Mouse (Mus musculus): ENCODE data around the gene Gas8. TPM values are rescaled to one million over a fixed set of nuclear protein-coding genes. Genes with fewer than 3 reads are reported as not detected.
"Not testable (repeated sequence)": the region's sequence is repeated elsewhere in the genome, so short reads cannot be mapped to it uniquely, and the experiment has no call there.

The Gas8 gene
- polyA plus RNA-seq, 1 experiment from 2014 or later = 11.3 TPM

DNA sequence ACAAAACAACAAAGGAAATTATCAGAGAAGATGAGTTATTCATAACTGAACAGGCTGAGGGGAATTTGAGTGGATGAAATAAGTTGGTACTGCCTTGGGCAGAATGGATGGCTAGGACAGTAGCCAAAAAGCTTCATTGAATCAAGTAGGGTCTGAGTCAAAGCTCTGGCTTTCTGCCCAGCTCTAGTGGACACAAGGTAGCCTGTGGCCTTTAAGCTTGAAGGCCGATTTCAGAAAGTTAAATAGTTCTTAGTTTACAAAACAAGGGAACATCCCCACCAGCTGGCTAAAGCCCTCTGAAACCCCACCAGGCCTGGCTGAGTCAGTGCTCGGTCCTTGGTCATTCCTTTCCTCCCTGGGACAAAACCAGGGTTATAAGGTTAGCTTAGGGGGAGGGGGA lies 2.0 kb upstream of the Gas8 start:
- peaks cover 8% of the 10 kb centered on the region; the same call in 1 of the 2 replicates for H3K27me3 ChIP-seq (ENCODE audit: control insufficient read depth, insufficient read depth, low read length)
- TF ChIP-seq EP300 (optimal IDR thresholded peaks at IDR 0.05) (no peak), CTCF (IDR thresholded peaks at IDR 0.05; ENCODE audit: low read depth) (no peak)
- ATAC-seq (ENCODE audit: low FRiP score, low TSS enrichment) (no peak), DNase-seq (ENCODE audit: low spot score) (no peak)
- no peak overlapping the region for H3K27ac ChIP-seq (replicated peaks)
- H3K4me2 ChIP-seq (replicated peaks; ENCODE audit: low read depth) = no peak overlapping the region
- no peak overlapping the region for H3K9ac ChIP-seq (ENCODE audit: low read length)
- WGBS = 34% methylated on average over 2 of the region's 2 CpGs
- no peak overlapping the region for H3K4me3 ChIP-seq (ENCODE audit: low read depth, low read length)
- peaks cover under 1% of the 10 kb centered on the region; the same call in 1 of the 2 replicates for H3K36me3 ChIP-seq (ENCODE audit: control insufficient read depth, insufficient read depth, low read length)
- H3K9me3 ChIP-seq (ENCODE audit: control insufficient read depth, low read length) = no peaks in the 10 kb centered on the region
- no peaks in the 10 kb centered on the region; the same call in 1 of the 2 replicates for H3K4me1 ChIP-seq (replicated peaks; ENCODE audit: control insufficient read depth, insufficient read depth)

DNA sequence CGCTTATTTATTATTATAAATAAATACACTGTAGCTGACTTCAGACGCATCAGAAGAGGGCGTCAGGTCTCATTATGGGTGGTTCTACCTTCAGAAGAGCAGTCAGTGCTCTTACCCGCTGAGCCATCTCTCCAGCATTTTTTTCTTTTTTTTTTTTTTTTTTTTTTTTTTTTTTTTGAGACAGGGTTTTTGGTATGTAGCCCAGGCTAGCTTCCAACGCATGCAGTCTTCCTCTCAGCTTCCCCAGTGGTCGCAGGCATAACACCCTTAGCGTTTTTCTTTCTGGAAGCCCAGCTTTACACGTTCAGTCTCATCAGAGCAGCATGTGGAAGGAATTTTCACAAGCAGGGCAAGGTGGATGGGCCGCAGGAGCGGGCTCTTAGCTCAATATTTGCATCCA lies 462 bp upstream of the Gas8 start:
- Histone ChIP-seq H3K4me3 (ENCODE audit: low read depth, low read length) (peak overlapping the region; percentile 62; the same call in 1 of the 2 replicates), H3K9ac (ENCODE audit: low read length) (peak overlapping the region; percentile 31; the same call in 1 of the 2 replicates), H3K9me3 (ENCODE audit: control insufficient read depth, low read length) (no peaks in the 10 kb centered on the region), H3K4me1 (replicated peaks; ENCODE audit: control insufficient read depth, insufficient read depth) (no peaks in the 10 kb centered on the region; the same call in 1 of the 2 replicates), H3K27me3 (ENCODE audit: control insufficient read depth, insufficient read depth, low read length) (peaks cover 4% of the 10 kb centered on the region; the same call in 1 of the 2 replicates), H3K4me2 (replicated peaks; ENCODE audit: low read depth) (peak overlapping the region; percentile 43), H3K36me3 (ENCODE audit: control insufficient read depth, insufficient read depth, low read length) (peaks cover 9% of the 10 kb centered on the region), H3K27ac (replicated peaks) (no peak overlapping the region)
- WGBS = 32% methylated on average over 10 of the region's 10 CpGs
- DNase-seq (ENCODE audit: low spot score) (no peak), ATAC-seq (ENCODE audit: low FRiP score, low TSS enrichment) (0 out of 2 replicates have a peak, but pooled peaks have one; percentile 3)
- TF ChIP-seq EP300 (optimal IDR thresholded peaks at IDR 0.05) (no peak), CTCF (IDR thresholded peaks at IDR 0.05; ENCODE audit: low read depth) (no peak)

DNA sequence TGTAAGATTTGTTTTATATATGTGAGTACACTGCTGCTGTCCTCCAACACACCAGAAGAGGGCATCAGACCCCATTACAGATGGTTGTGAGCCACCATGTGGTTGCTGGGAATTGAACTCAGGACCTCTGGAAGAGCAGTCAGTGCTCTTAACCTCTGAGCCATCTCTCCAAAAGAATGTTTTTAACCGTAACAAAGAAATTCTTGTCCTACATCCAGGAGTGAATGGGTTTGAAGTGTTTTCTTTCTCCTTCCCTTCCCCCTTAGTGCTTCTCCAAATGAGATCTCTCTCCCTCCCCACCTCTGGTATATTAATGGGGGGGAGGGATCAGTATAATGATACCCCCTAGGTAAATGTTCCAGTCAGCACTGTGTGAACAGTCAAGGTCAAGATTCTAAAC lies 1.4 kb downstream of the Gas8 start:
- not testable (repeated sequence) for DNase-seq (ENCODE audit: low spot score); ATAC-seq (ENCODE audit: low FRiP score, low TSS enrichment); H3K9ac ChIP-seq (ENCODE audit: low read length); H3K36me3 ChIP-seq (ENCODE audit: control insufficient read depth, insufficient read depth, low read length); H3K27me3 ChIP-seq (ENCODE audit: control insufficient read depth, insufficient read depth, low read length); H3K4me3 ChIP-seq (ENCODE audit: low read depth, low read length); H3K27ac ChIP-seq (replicated peaks); H3K4me2 ChIP-seq (replicated peaks; ENCODE audit: low read depth); H3K9me3 ChIP-seq (ENCODE audit: control insufficient read depth, low read length); H3K4me1 ChIP-seq (replicated peaks; ENCODE audit: control insufficient read depth, insufficient read depth)
- WGBS = 87% methylated on average over 1 of the region's 1 CpGs

DNA sequence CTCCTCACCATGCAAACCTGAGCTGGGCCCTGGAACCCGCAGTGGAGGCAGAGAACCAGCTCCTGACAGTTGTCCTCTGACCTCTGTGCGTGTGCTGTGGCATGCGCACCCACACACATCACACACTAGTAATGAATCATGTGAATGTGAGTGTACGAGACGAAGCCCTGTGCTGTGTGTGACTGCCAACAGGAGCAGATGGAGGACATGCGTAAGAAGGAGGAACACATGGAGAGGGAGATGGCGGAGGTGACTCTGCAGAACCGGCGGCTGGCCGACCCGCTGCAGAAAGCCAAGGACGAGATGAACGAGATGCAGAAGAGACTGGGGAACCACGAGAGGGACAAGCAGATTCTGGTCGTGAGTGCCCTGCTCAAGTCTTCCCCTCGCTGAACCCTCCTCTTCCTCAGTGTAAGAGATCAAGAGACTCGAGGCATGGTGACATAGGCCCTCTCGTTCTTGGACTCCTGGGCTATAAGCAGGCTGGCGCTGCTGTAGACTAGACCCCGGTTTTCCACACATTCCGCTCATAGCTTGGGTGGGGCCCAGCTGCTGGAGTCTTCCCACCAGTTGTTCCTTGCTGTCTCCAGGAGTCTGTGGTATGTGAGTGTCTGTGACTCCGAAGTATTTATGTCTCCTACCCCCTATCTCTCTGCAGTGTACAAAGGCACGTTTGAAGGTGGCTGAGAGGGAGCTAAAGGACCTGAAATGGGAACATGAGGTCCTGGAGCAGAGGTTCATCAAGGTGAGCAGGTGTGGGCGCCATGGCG lies 9.3 kb downstream of the Gas8 start:
- Histone ChIP-seq H3K27me3 (ENCODE audit: control insufficient read depth, insufficient read depth, low read length) (no peaks in the 10 kb centered on the region), H3K4me3 (ENCODE audit: low read depth, low read length) (no peak overlapping the region), H3K27ac (replicated peaks) (no peak overlapping the region), H3K36me3 (ENCODE audit: control insufficient read depth, insufficient read depth, low read length) (peaks cover 34% of the 10 kb centered on the region), H3K9me3 (ENCODE audit: control insufficient read depth, low read length) (no peaks in the 10 kb centered on the region), H3K9ac (ENCODE audit: low read length) (no peak overlapping the region), H3K4me2 (replicated peaks; ENCODE audit: low read depth) (no peak overlapping the region), H3K4me1 (replicated peaks; ENCODE audit: control insufficient read depth, insufficient read depth) (no peaks in the 10 kb centered on the region)
- no peak for TF ChIP-seq EP300 (optimal IDR thresholded peaks at IDR 0.05)
- TF ChIP-seq CTCF (IDR thresholded peaks at IDR 0.05; ENCODE audit: low read depth) = no peak
- ATAC-seq (ENCODE audit: low FRiP score, low TSS enrichment) (no peak), DNase-seq (ENCODE audit: low spot score) (no peak)
- WGBS = 90% methylated on average over 25 of the region's 25 CpGs

- peak; percentile 40; the same call in 1 of the 2 replicates for ATAC-seq (ENCODE audit: low FRiP score, low TSS enrichment)
- WGBS = 85% methylated on average over 9 of the region's 9 CpGs
- no peak overlapping the region for H3K9ac ChIP-seq (ENCODE audit: low read length)
- no peaks in the 10 kb centered on the region for H3K9me3 ChIP-seq (ENCODE audit: control insufficient read depth, low read length)
- no peaks in the 10 kb centered on the region for H3K4me1 ChIP-seq (replicated peaks; ENCODE audit: control insufficient read depth, insufficient read depth)
- H3K4me2 ChIP-seq (replicated peaks; ENCODE audit: low read depth) = no peak overlapping the region
- no peak overlapping the region for H3K27ac ChIP-seq (replicated peaks)
- peaks cover 23% of the 10 kb centered on the region for H3K36me3 ChIP-seq (ENCODE audit: control insufficient read depth, insufficient read depth, low read length)
- H3K4me3 ChIP-seq (ENCODE audit: low read depth, low read length) = no peak overlapping the region
- H3K27me3 ChIP-seq (ENCODE audit: control insufficient read depth, insufficient read depth, low read length) = no peaks in the 10 kb centered on the region
- DNase-seq (ENCODE audit: low spot score) = no peak
- no peak for TF ChIP-seq EP300 (optimal IDR thresholded peaks at IDR 0.05)
- TF ChIP-seq CTCF (IDR thresholded peaks at IDR 0.05; ENCODE audit: low read depth) = no peak
Measured at GRCm38 (mm10) chr8:123536242-123536989, 17.8 kb downstream of the Gas8 start.

- DNase-seq (ENCODE audit: low spot score) (no peak), ATAC-seq (ENCODE audit: low FRiP score, low TSS enrichment) (no peak; the same call in 1 of the 2 replicates)
- no peak overlapping the region for H3K9ac ChIP-seq (ENCODE audit: low read length)
- TF ChIP-seq EP300 (optimal IDR thresholded peaks at IDR 0.05) (no peak), CTCF (IDR thresholded peaks at IDR 0.05; ENCODE audit: low read depth) (no peak)
- no peak overlapping the region for H3K4me2 ChIP-seq (replicated peaks; ENCODE audit: low read depth)
- 53% methylated on average over 8 of the region's 10 CpGs for WGBS
- no peak overlapping the region for H3K4me3 ChIP-seq (ENCODE audit: low read depth, low read length)
- H3K27ac ChIP-seq (replicated peaks) = no peak overlapping the region
- H3K27me3 ChIP-seq (ENCODE audit: control insufficient read depth, insufficient read depth, low read length) = no peaks in the 10 kb centered on the region
- H3K9me3 ChIP-seq (ENCODE audit: control insufficient read depth, low read length) = no peaks in the 10 kb centered on the region
- no peaks in the 10 kb centered on the region for H3K4me1 ChIP-seq (replicated peaks; ENCODE audit: control insufficient read depth, insufficient read depth)
- peaks cover 23% of the 10 kb centered on the region for H3K36me3 ChIP-seq (ENCODE audit: control insufficient read depth, insufficient read depth, low read length)
Measured at GRCm38 (mm10) chr8:123536990-123537380, 18.4 kb downstream of the Gas8 start.

- H3K4me1 ChIP-seq (replicated peaks; ENCODE audit: control insufficient read depth, insufficient read depth); H3K4me3 ChIP-seq (ENCODE audit: low read depth, low read length); H3K9me3 ChIP-seq (ENCODE audit: control insufficient read depth, low read length); H3K4me2 ChIP-seq (replicated peaks; ENCODE audit: low read depth); ATAC-seq (ENCODE audit: low FRiP score, low TSS enrichment); H3K27me3 ChIP-seq (ENCODE audit: control insufficient read depth, insufficient read depth, low read length); H3K27ac ChIP-seq (replicated peaks); H3K9ac ChIP-seq (ENCODE audit: low read length); DNase-seq (ENCODE audit: low spot score): not testable (repeated sequence)
- 71% methylated on average over 6 of the region's 14 CpGs for WGBS
- H3K36me3 ChIP-seq (ENCODE audit: control insufficient read depth, insufficient read depth, low read length) = peaks cover 18% of the 10 kb centered on the region
Measured at GRCm38 (mm10) chr8:123537641-123538040, 19.0 kb downstream of the Gas8 start.

DNA sequence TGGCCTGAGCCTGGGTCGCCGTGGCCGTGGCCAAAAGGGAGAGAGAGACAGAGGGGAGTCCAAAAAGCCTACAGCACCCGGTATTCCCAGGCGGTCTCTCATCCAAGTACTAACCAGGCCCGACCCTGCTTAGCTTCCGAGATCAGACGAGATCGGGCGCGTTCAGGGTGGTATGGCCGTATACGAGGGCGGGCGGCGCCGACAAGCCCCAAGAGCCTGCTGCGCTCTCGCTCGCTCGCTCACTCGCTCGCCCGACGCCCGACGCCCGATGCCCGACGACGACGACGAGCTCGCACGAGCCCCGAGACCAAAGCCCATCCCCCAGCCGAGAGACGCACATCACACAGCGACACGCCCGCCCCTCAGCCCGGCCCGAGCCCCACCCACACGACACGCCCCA lies 45.6 kb downstream of the Gas8 start:
- not testable (repeated sequence) for DNase-seq (ENCODE audit: low spot score); H3K36me3 ChIP-seq (ENCODE audit: control insufficient read depth, insufficient read depth, low read length); H3K9ac ChIP-seq (ENCODE audit: low read length); H3K4me3 ChIP-seq (ENCODE audit: low read depth, low read length); H3K4me1 ChIP-seq (replicated peaks; ENCODE audit: control insufficient read depth, insufficient read depth); H3K9me3 ChIP-seq (ENCODE audit: control insufficient read depth, low read length); H3K4me2 ChIP-seq (replicated peaks; ENCODE audit: low read depth); H3K27me3 ChIP-seq (ENCODE audit: control insufficient read depth, insufficient read depth, low read length); H3K27ac ChIP-seq (replicated peaks); ATAC-seq (ENCODE audit: low FRiP score, low TSS enrichment)
- WGBS = no CpG with 5 or more reads among the region's 45 CpGs
